Mouse (Mus musculus) hindbrain, embryonic 15.5 days (tissue): Measurements from ENCODE around the gene Shld2. TPM values are rescaled to one million over a fixed set of nuclear protein-coding genes. Genes with fewer than 3 reads are reported as not detected.

ENCODE experiments used
- ATAC-seq: fragments of 200-750 bp; cut with Nextera tagmentation; 2 replicates; pipeline ENCODE4 v1.8.0; 2017; ENCODE audit warnings: low read depth, moderate number of reproducible peaks, moderate TSS enrichment; ENCODE audit not compliant: low FRiP score
- H3K27ac ChIP-seq: fragments of 300-500 bp; sonication (generic); replicated peaks from 2 replicates; pipeline ENCODE4 v1.5.1; 2015; ENCODE audit warnings: mild to moderate bottlenecking, inconsistent platforms
- H3K27me3 ChIP-seq: fragments of 300-500 bp; sonication (generic); 2 replicates; pipeline ENCODE4 v1.6.1; 2015; ENCODE audit warnings: control low read depth, inconsistent platforms
- H3K36me3 ChIP-seq: fragments of 300-500 bp; sonication (generic); 2 replicates; pipeline ENCODE4 v1.6.1; 2015; ENCODE audit warnings: control low read depth, inconsistent platforms
- H3K4me1 ChIP-seq: fragments of 300-500 bp; sonication (generic); replicated peaks from 2 replicates; pipeline ENCODE4 v1.6.1; 2015; ENCODE audit warnings: control low read depth, inconsistent platforms
- H3K4me2 ChIP-seq: fragments of 300-500 bp; sonication (generic); 2 replicates; pipeline ENCODE4 v1.6.1; 2015; ENCODE audit warnings: moderate library complexity, mild to moderate bottlenecking, inconsistent platforms
- H3K4me3 ChIP-seq: fragments of 300-500 bp; sonication (generic); 2 replicates; pipeline ENCODE4 v1.5.1; 2015; ENCODE audit warnings: mild to moderate bottlenecking, inconsistent platforms
- H3K9ac ChIP-seq: fragments of 300-500 bp; sonication (generic); 2 replicates; pipeline ENCODE4 v1.6.1; 2015; ENCODE audit warnings: inconsistent platforms
- H3K9me3 ChIP-seq: fragments of 300-500 bp; sonication (generic); 2 replicates; pipeline ENCODE4 v1.6.1; 2016; ENCODE audit warnings: control low read depth, inconsistent platforms
- WGBS: fragments of 180-500 bp; shearing (Covaris S2); methylation state at CpG from one replicate; pipeline ENCODE4 v1.1.7; 2015; 5-methylcytosine and 5-hydroxymethylcytosine counted together
- polyA plus RNA-seq: library from polyadenylated mRNA; unstranded; fragments of >200 nt; fragmentation: Nextera tagmentation; extraction: Ambion mirVana; gene quantifications from 2 replicates; pipeline ENCODE4 v1.2.1, GENCODE M21; 2015

The Shld2 gene
- 5.9 and 7.1 TPM in 2 replicates for polyA plus RNA-seq

DNA sequence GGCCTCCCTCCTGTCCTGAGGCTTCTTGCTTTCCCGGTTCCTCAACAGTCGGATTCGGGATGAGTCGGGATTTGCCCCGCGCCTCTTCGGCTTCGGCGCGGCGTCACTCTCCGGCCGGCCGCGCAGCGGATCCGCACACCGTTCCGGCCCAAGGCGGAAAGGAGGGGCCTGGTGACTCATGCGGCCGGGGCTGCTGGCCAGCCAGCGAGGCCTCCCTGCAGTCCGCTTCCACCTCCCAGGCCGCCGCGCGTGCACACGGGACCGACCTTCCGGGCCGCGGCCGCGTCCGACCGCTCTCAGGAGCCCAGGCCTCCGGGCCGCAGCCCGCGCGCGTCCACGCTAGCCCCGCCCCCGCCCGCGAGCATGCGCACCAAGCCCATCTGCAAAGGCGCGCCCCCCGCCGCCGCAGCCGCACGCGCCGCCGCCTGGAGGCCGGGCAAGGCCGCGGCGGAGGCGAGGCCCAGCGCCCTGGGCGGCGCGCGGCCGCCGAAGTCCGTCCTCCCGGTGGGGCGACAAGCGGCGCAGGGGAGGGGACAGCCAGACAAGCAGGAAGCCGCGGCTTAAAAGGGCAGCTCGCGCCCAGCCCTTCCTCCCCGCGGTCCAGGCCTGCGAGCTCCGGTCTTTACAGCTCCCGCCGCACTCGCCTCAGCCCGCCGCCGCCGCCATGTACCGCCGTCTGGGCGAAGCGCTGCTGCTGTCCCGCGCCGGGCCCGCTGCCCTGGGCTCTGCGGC lies at the start of gene Shld2, which contains the start of gene Glud1:
Gene Shld2, minus strand, starts transcription at position 260 of the 732 bp plus-strand sequence.
Gene Glud1, plus strand, starts transcription at position 494 of the 732 bp plus-strand sequence.
- Histone ChIP-seq H3K9me3 (no peaks in the 10 kb centered on the region), H3K36me3 (no peaks in the 10 kb centered on the region), H3K4me2 (peak within 1 kb of the TSS; percentile 88), H3K4me3 (peak within 1 kb of the TSS; percentile 99), H3K4me1 (peaks cover 43% of the 10 kb centered on the region), H3K27ac (peak within 1 kb of the TSS; percentile 94), H3K9ac (peak within 1 kb of the TSS; percentile 91), H3K27me3 (no peaks in the 10 kb centered on the region)
- WGBS, result under 1% methylated on average over 91 of the region's 100 CpGs
- peak; percentile 95 for ATAC-seq

DNA sequence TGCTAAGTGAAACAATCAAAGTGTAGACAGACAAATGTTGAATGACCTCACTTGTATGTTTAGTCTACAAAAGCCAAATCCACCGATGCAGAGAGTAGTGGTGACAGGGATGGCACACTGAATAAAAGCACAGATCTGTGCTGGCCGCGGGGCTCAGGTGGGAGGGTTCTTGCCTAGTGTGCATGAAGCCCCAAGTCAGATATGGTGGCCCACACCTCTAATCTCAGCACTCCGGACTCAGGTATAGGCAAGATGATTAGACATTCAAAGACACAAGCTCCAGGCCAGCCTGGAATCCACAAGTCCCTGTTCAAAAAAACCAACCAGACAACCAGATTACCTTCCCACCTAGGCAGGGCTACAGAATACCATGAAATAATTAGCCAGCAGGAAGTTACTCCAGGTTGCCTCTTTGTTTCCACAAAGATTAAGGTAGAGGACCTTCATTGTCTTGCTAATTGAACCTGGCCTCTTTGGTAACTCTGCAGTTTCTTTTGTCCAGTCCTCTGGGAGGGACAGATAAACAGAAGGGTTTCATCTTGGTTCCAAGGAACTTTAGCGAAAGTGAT lies 49.5 kb upstream of the Shld2 start:
- no peak overlapping the region for H3K27ac ChIP-seq
- peaks cover 9% of the 10 kb centered on the region for H3K4me1 ChIP-seq
- H3K4me2 ChIP-seq, result no peak overlapping the region
- no peak overlapping the region for H3K9ac ChIP-seq
- H3K36me3 ChIP-seq, result no peaks in the 10 kb centered on the region
- H3K4me3 ChIP-seq, result no peak overlapping the region
- 52% methylated on average over 5 of the region's 5 CpGs for WGBS
- no peaks in the 10 kb centered on the region for H3K27me3 ChIP-seq
- no peaks in the 10 kb centered on the region for H3K9me3 ChIP-seq
- ATAC-seq, result no peak

DNA sequence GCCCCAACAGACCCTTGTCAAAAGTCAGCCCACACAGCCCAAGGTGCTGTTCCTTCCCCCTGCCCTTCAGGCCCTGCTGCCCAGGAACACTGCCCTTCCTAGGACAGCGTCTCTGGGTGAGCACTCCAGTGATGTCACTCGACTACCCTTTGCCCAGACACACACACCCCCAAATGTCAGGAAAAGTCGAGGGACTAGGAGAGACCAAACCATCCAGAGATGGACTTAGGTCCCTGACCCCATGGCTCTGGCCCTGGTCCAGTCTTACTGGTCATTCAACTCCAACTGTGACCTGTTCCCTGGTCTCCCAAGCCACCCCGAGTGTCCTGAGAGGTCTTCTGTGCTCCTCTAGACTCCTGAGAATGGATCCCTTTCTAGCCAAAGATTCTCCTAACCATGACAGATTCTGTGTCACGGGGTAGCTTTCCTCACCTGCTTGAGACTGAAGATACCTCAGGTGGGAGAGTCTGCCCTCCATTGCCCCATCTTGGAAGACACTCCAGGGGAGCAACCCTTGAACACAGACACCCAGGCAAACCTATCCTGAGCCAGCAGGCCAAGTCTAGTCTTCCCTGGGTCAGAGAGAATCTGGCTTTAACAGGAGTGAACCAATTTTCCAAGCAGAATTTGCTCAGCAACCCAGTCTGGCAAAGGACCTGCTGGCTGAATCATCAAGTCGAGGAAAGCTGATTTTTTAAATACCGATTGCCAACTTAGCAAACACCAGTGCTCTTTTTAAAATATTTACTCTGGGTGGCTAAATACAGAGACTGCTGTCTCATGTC lies 47.6 kb upstream of the Shld2 start:
- 85% methylated on average over 7 of the region's 7 CpGs for WGBS
- no peaks in the 10 kb centered on the region for H3K9me3 ChIP-seq
- no peak for ATAC-seq
- H3K27ac ChIP-seq, result no peak overlapping the region
- no peak overlapping the region for H3K4me3 ChIP-seq
- H3K4me1 ChIP-seq, result no peaks in the 10 kb centered on the region; the same call in 1 of the 2 replicates
- no peak overlapping the region for H3K9ac ChIP-seq
- H3K27me3 ChIP-seq, result no peaks in the 10 kb centered on the region
- no peak overlapping the region for H3K4me2 ChIP-seq
- H3K36me3 ChIP-seq, result no peaks in the 10 kb centered on the region

GRCm38 (mm10) chr14:34355301-34355700 lies 45.0 kb upstream of the Shld2 start, which contains the start of gene Fam25c:
Fam25c (minus strand) TSS chr14:34355433.
- no peak for ATAC-seq
- WGBS, result 82% methylated on average over 6 of the region's 6 CpGs
- no peaks in the 10 kb centered on the region for H3K27me3 ChIP-seq
- H3K9ac ChIP-seq, result no peak within 1 kb of the TSS
- H3K4me3 ChIP-seq, result no peak within 1 kb of the TSS
- H3K9me3 ChIP-seq, result no peaks in the 10 kb centered on the region
- no peak within 1 kb of the TSS for H3K4me2 ChIP-seq
- H3K4me1 ChIP-seq, result no peaks in the 10 kb centered on the region
- H3K36me3 ChIP-seq, result no peaks in the 10 kb centered on the region
- no peak within 1 kb of the TSS for H3K27ac ChIP-seq

DNA sequence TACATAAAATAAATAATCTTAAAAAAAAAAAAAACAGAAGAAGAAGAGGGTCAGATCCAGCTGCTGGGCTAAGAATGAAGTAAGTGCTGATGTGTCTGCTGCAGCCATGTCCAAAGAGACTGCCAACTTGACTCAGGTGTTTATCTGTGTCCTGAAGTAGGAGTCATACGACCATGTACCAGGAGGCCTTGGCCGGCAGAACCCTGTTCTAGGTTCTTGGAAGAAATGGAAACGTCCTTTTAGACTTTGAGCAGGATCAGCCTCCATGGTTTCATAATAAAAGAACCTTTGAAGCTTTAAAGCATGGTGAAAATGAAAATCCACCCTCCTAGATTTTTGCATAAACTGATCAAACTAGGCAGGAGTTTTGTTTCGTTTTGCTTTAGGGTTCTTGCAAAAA lies 44.2 kb upstream of the Shld2 start:
- no peaks in the 10 kb centered on the region for H3K9me3 ChIP-seq
- H3K27me3 ChIP-seq, result no peaks in the 10 kb centered on the region
- no peak overlapping the region for H3K9ac ChIP-seq
- no peak overlapping the region for H3K4me3 ChIP-seq
- no peak overlapping the region for H3K4me2 ChIP-seq
- WGBS, result 89% methylated on average over 4 of the region's 4 CpGs
- H3K27ac ChIP-seq, result no peak overlapping the region
- ATAC-seq, result no peak
- H3K36me3 ChIP-seq, result no peaks in the 10 kb centered on the region
- H3K4me1 ChIP-seq, result no peaks in the 10 kb centered on the region

DNA sequence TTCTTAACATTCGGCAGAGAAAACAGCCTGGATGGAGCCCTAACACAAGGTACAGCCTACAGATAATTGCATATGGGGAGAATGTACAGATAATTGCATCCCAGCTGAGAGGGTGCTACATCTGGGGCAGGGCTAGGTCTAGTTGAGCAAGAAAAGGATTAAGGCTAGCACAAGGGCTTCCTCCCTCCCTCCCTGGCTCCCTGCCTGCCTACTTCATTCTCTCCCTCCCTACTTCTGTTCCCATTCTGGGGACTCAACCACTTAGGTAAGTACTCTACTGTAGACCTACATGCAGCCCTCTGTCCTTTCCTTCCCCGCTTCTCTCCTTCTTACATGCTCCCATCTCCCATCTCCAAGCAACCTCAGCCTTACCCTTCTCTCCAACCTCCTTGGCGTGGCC lies 43.0 kb upstream of the Shld2 start:
- Histone ChIP-seq H3K27me3 (no peaks in the 10 kb centered on the region), H3K9me3 (no peaks in the 10 kb centered on the region), H3K4me1 (no peaks in the 10 kb centered on the region), H3K36me3 (no peaks in the 10 kb centered on the region), H3K27ac (no peak overlapping the region), H3K4me2 (no peak overlapping the region), H3K9ac (no peak overlapping the region), H3K4me3 (no peak overlapping the region)
- no peak for ATAC-seq
- 96% methylated on average over 3 of the region's 3 CpGs for WGBS

DNA sequence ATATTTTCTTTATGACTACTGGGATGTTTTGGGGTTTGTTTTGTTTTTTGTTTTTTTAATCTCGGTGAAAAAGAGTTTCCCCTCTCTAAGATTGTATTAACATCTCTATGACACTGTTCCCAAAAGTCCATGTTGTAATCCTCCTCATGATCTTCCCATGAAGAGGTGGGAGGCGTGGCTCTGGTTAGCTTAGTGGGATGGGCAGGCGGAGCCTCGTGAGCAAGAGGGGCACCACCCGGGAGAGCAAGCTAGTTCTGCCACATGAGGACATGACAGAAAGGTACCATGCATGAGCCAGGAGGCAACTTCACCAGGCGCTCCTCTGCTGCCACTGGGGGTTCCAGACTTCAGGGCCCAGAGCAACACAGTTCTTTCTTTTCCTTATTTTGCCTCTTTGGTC lies 42.2 kb upstream of the Shld2 start:
- no peak overlapping the region for H3K27ac ChIP-seq
- H3K9ac ChIP-seq, result no peak overlapping the region
- H3K27me3 ChIP-seq, result no peaks in the 10 kb centered on the region
- no peak overlapping the region for H3K4me3 ChIP-seq
- no peak for ATAC-seq
- H3K4me1 ChIP-seq, result no peaks in the 10 kb centered on the region
- WGBS, result 72% methylated on average over 6 of the region's 6 CpGs
- H3K4me2 ChIP-seq, result no peak overlapping the region
- no peaks in the 10 kb centered on the region for H3K36me3 ChIP-seq
- no peaks in the 10 kb centered on the region for H3K9me3 ChIP-seq

DNA sequence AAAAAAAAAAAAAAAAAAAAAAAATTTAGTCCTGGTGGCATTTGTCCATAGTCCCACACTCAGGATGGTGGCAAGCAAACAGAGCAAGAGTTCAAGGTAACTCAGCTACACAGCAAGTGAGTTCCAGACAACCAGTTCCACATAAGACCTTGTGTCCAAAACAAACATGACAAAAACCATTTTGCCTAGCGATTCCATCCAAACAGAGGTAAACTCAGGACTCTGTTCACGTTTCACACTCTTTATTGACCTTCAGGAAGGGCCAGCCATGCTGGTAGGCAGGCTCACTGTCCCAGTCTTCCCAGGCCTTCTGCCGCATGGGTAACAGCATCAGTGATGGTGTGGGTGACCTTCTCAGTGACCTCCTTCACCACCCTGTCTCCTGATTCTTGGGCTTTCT lies 41.4 kb upstream of the Shld2 start:
- 64% methylated on average over 3 of the region's 3 CpGs for WGBS
- Histone ChIP-seq H3K9ac (no peak overlapping the region), H3K4me1 (no peaks in the 10 kb centered on the region), H3K4me2 (no peak overlapping the region), H3K9me3 (no peaks in the 10 kb centered on the region), H3K27ac (no peak overlapping the region), H3K36me3 (no peaks in the 10 kb centered on the region), H3K4me3 (no peak overlapping the region), H3K27me3 (no peaks in the 10 kb centered on the region)
- no peak for ATAC-seq

DNA sequence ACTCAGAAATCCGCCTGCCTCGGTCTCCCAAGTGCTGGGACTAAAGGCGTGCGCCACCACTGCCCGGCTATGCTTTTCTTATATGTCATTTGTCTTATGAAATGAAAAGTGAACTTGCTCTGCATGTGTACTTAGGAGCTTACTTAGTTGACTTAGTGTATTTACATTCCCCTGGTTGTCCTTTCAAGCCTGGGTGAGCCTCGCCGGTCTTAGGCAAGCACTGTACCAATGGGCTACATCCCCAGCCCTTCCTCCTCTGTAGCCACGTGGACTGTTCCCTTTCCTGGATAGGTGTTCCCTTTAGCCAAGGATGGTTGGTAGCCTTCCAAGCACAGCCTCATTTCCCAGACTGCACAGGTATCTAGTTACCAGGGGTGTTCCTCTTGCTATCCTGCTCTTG lies 38.7 kb upstream of the Shld2 start:
- Histone ChIP-seq H3K4me2 (no peak overlapping the region), H3K9ac (no peak overlapping the region), H3K27ac (no peak overlapping the region), H3K27me3 (no peaks in the 10 kb centered on the region), H3K4me1 (no peaks in the 10 kb centered on the region), H3K4me3 (no peak overlapping the region), H3K36me3 (no peaks in the 10 kb centered on the region), H3K9me3 (no peaks in the 10 kb centered on the region)
- no peak for ATAC-seq
- WGBS, result 89% methylated on average over 8 of the region's 8 CpGs

- Histone ChIP-seq H3K27ac (no peak overlapping the region), H3K4me1 (no peaks in the 10 kb centered on the region), H3K27me3 (no peaks in the 10 kb centered on the region), H3K9ac (no peak overlapping the region), H3K36me3 (peaks cover 4% of the 10 kb centered on the region), H3K4me3 (no peak overlapping the region), H3K9me3 (no peaks in the 10 kb centered on the region), H3K4me2 (no peak overlapping the region)
- 87% methylated on average over 7 of the region's 7 CpGs for WGBS
- no peak for ATAC-seq
Observed at GRCm38 (mm10) chr14:34348301-34348700, 38.0 kb upstream of the Shld2 start.

DNA sequence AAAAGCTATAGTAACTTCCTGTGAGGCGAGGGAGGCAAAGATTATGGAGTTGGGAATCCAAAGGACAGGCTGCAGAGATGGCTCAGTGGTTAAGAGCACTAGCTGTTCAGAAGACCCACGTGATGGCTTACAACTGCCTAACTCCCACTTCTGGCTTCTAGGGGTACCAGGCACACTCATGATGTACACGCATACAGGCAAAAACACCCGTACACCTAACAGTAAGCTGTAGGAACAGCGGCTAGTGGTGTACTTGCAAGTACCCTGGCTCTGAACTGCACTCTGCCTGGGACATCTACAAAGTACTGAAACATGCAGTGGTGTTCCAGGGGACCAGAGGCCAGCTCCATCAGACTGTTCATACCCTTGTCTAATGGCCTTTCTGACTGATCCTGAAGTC lies 36.8 kb upstream of the Shld2 start:
- whole genome bisulfite sequencing, result 98% methylated on average over 5 of the region's 5 CpGs
- Histone ChIP-seq H3K4me2 (no peak overlapping the region), H3K9me3 (no peaks in the 10 kb centered on the region), H3K27ac (no peak overlapping the region), H3K36me3 (peaks cover 14% of the 10 kb centered on the region), H3K4me3 (no peak overlapping the region), H3K27me3 (no peaks in the 10 kb centered on the region), H3K9ac (no peak overlapping the region), H3K4me1 (no peaks in the 10 kb centered on the region)
- no peak for ATAC-seq
